Mouse (Mus musculus): ENCODE measurements around the gene Gmip. TPM values are rescaled to one million over a fixed set of nuclear protein-coding genes. Genes with fewer than 3 reads are reported as not detected.
A peak's percentile ranks its signal among the peaks of the same experiment; 100 is the strongest.

Gmip gene
- polyA plus RNA-seq, 1 experiment from 2014 or later, result 7.9 TPM

DNA sequence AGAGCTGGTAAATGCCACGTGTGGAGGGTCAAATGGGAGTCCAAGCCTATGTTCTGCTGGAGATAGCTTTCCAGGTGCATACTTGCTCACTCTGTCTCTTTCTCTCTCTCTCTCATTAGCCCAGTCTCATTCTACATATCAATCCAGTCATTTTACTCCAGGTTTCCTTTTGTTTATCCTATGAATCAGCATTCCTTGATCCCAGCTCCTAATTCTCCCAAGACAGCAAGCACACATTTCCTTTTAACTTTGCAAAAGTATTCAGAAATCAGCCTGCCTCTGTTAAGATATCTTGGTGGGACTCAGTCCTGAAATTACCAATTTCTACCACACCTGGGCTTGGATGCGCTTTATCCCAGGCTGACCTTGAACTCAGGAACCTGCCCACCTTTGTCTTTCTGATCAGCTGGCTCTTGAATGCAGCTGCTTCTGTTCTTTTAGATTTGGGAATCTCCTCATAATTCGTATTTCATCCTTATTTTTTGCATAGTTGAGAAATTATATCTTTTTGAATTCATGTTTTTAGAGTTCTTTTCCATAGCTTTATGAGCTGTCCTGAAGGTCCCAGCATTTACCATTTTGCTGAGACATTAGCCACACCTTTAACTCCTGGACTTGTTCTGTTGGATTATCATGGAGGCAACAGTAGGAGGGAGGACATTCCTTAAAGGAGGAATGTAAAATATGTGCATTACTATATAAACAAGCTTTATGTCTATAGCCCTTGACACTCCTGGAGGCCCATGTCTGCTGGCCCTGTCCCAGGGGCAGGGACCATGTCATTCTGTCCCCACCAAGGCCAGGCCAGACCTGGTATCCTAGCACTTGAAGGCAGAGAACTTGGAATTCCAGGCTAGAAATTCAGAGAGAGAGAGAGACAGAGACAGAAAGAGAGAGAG is 38.9 kb downstream of the Gmip start:
- peak overlapping the region; percentile 59 for H3K27ac ChIP-seq (ENCODE audit: low read length)
- peaks cover 2% of the 10 kb centered on the region for H3K4me1 ChIP-seq (replicated peaks; ENCODE audit: control insufficient read depth, insufficient read depth, low read length)
- 61% methylated on average over 3 of the region's 3 CpGs for WGBS
- no peak overlapping the region for H3K4me2 ChIP-seq (ENCODE audit: low read depth, low read length)
- H3K9me3 ChIP-seq (ENCODE audit: control insufficient read depth, low read length), result no peaks in the 10 kb centered on the region
- H3K36me3 ChIP-seq (ENCODE audit: control insufficient read depth, insufficient read depth, low read length), result no peaks in the 10 kb centered on the region
- no peak overlapping the region for H3K4me3 ChIP-seq (ENCODE audit: low read length)
- H3K9ac ChIP-seq (ENCODE audit: low read length), result no peak overlapping the region
- no peaks in the 10 kb centered on the region for H3K27me3 ChIP-seq (ENCODE audit: control insufficient read depth, insufficient read depth, low read depth, low read length)
- ATAC-seq (ENCODE audit: low read depth), result peak; percentile 60

DNA sequence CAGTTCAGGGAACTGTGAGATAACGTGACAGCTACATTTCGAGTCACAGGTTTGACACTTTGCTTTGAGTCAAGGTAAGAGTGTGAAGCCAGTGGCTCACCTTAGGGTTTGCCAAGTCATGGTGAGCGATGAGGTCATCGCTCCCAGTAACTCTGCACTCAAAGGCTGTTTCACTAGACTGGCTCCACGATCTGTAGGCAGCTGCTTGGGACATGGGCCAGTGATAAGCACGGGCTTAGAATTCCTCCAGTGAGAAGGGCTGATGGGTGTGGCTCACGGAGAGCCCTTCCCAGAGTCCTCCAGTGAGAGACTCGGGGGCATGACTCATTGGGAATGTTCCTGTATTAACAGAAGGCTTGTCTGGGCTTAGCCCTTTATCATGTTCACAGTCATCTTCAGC is 40.5 kb downstream of the Gmip start:
- ATAC-seq (ENCODE audit: low read depth), result peak; percentile 90
- WGBS, result 51% methylated on average over 8 of the region's 8 CpGs
- Histone ChIP-seq H3K9me3 (ENCODE audit: control insufficient read depth, low read length) (no peaks in the 10 kb centered on the region), H3K4me2 (ENCODE audit: low read depth, low read length) (no peak overlapping the region), H3K27ac (ENCODE audit: low read length) (0 out of 2 replicates have a peak overlapping the region, but pooled peaks have one; percentile 47), H3K9ac (ENCODE audit: low read length) (no peak overlapping the region), H3K4me1 (replicated peaks; ENCODE audit: control insufficient read depth, insufficient read depth, low read length) (peaks cover 2% of the 10 kb centered on the region), H3K36me3 (ENCODE audit: control insufficient read depth, insufficient read depth, low read length) (no peaks in the 10 kb centered on the region), H3K4me3 (ENCODE audit: low read length) (no peak overlapping the region), H3K27me3 (ENCODE audit: control insufficient read depth, insufficient read depth, low read depth, low read length) (no peaks in the 10 kb centered on the region)

DNA sequence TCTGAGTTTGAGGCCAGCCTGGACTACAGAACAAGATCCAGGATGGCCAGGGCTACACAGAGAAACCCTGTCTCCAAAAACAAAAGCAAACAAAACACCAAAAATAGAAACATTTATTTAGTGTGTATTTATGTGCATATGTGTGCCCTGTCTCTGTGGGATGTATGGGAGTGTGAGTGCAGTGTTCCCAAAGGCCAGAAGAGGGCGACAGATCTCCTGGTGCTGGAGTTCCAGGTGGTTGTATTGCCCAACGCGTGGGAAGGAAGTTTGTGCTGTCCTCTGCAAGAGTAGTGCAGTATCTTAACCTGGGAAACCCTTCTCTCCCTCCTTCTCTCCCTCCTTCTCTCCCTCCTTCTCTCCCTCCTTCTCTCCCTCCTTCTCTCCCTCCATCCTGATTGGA is 41.4 kb downstream of the Gmip start:
- ATAC-seq (ENCODE audit: low read depth), result no peak
- H3K4me3 ChIP-seq (ENCODE audit: low read length), result no peak overlapping the region
- H3K4me2 ChIP-seq (ENCODE audit: low read depth, low read length), result no peak overlapping the region
- WGBS, result 31% methylated on average over 3 of the region's 3 CpGs
- no peaks in the 10 kb centered on the region for H3K27me3 ChIP-seq (ENCODE audit: control insufficient read depth, insufficient read depth, low read depth, low read length)
- peaks cover 2% of the 10 kb centered on the region for H3K4me1 ChIP-seq (replicated peaks; ENCODE audit: control insufficient read depth, insufficient read depth, low read length)
- no peaks in the 10 kb centered on the region for H3K36me3 ChIP-seq (ENCODE audit: control insufficient read depth, insufficient read depth, low read length)
- no peaks in the 10 kb centered on the region for H3K9me3 ChIP-seq (ENCODE audit: control insufficient read depth, low read length)
- no peak overlapping the region for H3K27ac ChIP-seq (ENCODE audit: low read length)
- H3K9ac ChIP-seq (ENCODE audit: low read length), result no peak overlapping the region

DNA sequence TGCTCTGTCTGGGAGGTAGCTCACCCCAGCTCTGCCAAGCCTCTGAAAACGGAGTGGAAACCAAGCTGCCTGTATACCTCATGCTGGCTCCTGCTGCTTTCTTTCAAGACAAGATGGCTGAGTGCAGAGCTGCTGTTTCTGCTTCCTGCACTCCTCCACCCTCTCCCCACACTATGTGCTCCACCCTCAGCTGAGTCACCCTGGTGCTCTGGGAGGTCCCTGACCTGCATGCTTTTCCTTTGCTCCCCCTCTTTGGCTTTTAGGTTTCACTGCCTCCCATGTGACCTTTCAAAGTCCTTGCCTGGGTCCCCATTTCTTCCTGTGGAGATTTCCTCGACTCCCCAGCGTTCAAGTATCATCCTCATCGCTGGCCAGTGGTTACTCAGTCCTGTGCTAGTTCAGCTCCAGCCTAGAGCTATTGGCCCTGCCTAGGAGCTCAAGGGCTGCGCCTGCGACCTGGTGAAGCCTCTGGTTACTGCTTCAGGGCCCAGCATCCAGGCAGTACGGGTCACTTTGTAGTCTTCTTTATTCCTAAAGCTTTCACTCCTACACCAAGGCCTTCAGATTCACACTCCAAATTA is 42.5 kb downstream of the Gmip start:
- no peaks in the 10 kb centered on the region for H3K9me3 ChIP-seq (ENCODE audit: control insufficient read depth, low read length)
- no peak overlapping the region for H3K27ac ChIP-seq (ENCODE audit: low read length)
- 72% methylated on average over 7 of the region's 7 CpGs for WGBS
- peaks cover 2% of the 10 kb centered on the region for H3K4me1 ChIP-seq (replicated peaks; ENCODE audit: control insufficient read depth, insufficient read depth, low read length)
- no peak overlapping the region for H3K9ac ChIP-seq (ENCODE audit: low read length)
- H3K4me2 ChIP-seq (ENCODE audit: low read depth, low read length), result no peak overlapping the region
- H3K36me3 ChIP-seq (ENCODE audit: control insufficient read depth, insufficient read depth, low read length), result no peaks in the 10 kb centered on the region
- no peak overlapping the region for H3K4me3 ChIP-seq (ENCODE audit: low read length)
- no peaks in the 10 kb centered on the region for H3K27me3 ChIP-seq (ENCODE audit: control insufficient read depth, insufficient read depth, low read depth, low read length)
- no peak for ATAC-seq (ENCODE audit: low read depth)

DNA sequence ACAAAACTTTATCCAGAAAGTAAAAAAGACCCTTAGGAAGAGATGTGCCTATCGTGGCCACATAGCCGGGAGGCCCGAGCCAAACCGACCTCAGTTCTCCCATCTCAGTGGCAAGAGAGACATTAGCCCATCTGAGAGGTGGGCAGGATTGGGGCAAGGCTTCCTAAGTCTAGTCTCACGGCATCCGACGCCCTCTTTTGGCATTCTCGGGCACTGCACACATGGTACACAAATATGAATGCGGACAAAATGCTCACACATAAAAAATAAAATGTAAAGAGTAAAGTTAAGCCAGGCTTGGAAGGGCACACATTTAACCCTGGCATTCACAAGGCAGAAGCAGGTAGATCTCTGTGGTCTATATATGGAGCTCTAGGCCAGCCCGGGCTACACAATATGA is 45.4 kb downstream of the Gmip start:
- no peak for ATAC-seq (ENCODE audit: low read depth)
- no peaks in the 10 kb centered on the region for H3K27me3 ChIP-seq (ENCODE audit: control insufficient read depth, insufficient read depth, low read depth, low read length)
- no peak overlapping the region for H3K27ac ChIP-seq (ENCODE audit: low read length)
- H3K36me3 ChIP-seq (ENCODE audit: control insufficient read depth, insufficient read depth, low read length), result no peaks in the 10 kb centered on the region
- no peak overlapping the region for H3K4me2 ChIP-seq (ENCODE audit: low read depth, low read length)
- 92% methylated on average over 10 of the region's 10 CpGs for WGBS
- H3K9ac ChIP-seq (ENCODE audit: low read length), result no peak overlapping the region
- H3K4me1 ChIP-seq (replicated peaks; ENCODE audit: control insufficient read depth, insufficient read depth, low read length), result no peaks in the 10 kb centered on the region; the same call in 1 of the 2 replicates
- no peak overlapping the region for H3K4me3 ChIP-seq (ENCODE audit: low read length)
- H3K9me3 ChIP-seq (ENCODE audit: control insufficient read depth, low read length), result no peaks in the 10 kb centered on the region

DNA sequence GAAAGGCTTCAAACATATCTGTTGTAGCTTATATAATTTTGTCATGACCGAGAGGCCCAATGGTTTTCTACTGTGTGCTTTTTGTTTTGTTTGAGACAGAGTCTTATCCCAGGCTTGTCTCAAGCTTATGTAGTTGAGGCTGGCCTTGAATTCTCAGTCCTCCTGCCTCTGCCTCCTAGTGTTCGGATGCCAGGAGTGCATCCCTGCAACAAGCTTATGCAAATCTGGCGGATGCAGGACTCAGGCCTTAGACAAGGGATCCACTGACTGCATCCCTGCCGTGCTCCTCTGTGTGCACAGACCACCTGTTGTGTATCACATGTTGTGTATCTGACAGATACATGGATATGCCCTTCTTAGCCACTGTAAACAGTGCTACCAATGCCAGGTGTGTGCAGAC is 52.3 kb downstream of the Gmip start:
- no peak overlapping the region for H3K4me2 ChIP-seq (ENCODE audit: low read depth, low read length)
- WGBS, result 56% methylated on average over 4 of the region's 4 CpGs
- no peak overlapping the region for H3K4me3 ChIP-seq (ENCODE audit: low read length)
- H3K9me3 ChIP-seq (ENCODE audit: control insufficient read depth, low read length), result no peaks in the 10 kb centered on the region
- no peaks in the 10 kb centered on the region for H3K27me3 ChIP-seq (ENCODE audit: control insufficient read depth, insufficient read depth, low read depth, low read length)
- no peak for ATAC-seq (ENCODE audit: low read depth)
- no peak overlapping the region for H3K27ac ChIP-seq (ENCODE audit: low read length)
- no peaks in the 10 kb centered on the region for H3K4me1 ChIP-seq (replicated peaks; ENCODE audit: control insufficient read depth, insufficient read depth, low read length)
- no peaks in the 10 kb centered on the region for H3K36me3 ChIP-seq (ENCODE audit: control insufficient read depth, insufficient read depth, low read length)
- no peak overlapping the region for H3K9ac ChIP-seq (ENCODE audit: low read length)

DNA sequence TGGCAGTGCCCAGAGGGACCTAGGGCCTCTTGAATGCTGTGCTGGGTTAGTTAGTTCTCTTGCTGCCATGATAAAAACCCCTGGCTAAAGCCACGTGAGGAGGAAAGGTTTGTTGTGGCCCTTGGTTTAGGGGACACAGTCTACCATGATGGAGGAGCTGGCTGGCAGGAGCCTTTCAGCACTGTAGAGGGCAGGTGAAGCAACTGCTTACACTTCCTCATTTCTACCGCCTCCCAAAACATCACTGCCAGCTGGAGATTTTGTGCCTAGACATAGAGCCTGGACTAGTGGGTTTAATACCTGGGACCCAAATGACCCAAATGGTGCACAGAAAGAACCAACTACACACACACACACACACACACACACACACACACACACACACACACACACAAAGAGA is 52.8 kb downstream of the Gmip start:
- Histone ChIP-seq H3K9me3 (ENCODE audit: control insufficient read depth, low read length) (no peaks in the 10 kb centered on the region), H3K4me2 (ENCODE audit: low read depth, low read length) (no peak overlapping the region), H3K4me1 (replicated peaks; ENCODE audit: control insufficient read depth, insufficient read depth, low read length) (no peaks in the 10 kb centered on the region), H3K4me3 (ENCODE audit: low read length) (no peak overlapping the region), H3K9ac (ENCODE audit: low read length) (no peak overlapping the region), H3K36me3 (ENCODE audit: control insufficient read depth, insufficient read depth, low read length) (no peaks in the 10 kb centered on the region), H3K27ac (ENCODE audit: low read length) (no peak overlapping the region), H3K27me3 (ENCODE audit: control insufficient read depth, insufficient read depth, low read depth, low read length) (no peaks in the 10 kb centered on the region)
- no peak for ATAC-seq (ENCODE audit: low read depth)
- WGBS, result 72% methylated on average over 2 of the region's 2 CpGs

DNA sequence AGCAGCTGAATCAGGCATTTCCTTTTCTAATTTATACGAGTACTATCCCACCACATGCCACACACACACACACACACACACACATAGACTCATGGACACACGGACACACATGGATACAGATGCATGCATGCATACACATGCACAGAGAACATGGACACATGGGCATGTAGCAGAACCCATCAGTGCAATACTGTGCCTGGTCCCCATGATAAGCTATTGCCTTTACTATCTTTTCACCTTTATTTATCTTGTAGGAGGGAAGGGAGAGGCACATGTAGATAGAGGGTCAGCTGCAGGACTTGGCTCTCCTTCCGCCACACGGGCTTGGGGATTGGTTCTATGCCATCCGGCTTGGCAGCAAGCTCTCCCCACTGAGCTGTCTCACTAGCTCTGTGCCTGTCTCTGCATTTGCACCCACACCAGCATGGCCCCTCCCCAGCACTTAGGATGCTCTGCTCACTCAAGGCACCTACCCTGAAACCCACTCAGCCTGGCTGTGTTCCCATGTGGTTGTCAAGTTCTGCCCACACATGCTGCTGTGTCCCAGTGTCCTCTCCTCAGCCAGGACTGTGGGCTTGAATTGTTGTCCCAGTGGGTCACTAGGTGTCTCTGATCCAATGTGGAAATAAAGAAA is 55.0 kb downstream of the Gmip start:
- Histone ChIP-seq H3K4me2 (ENCODE audit: low read depth, low read length) (no peak overlapping the region), H3K9ac (ENCODE audit: low read length) (no peak overlapping the region), H3K4me1 (replicated peaks; ENCODE audit: control insufficient read depth, insufficient read depth, low read length) (no peaks in the 10 kb centered on the region), H3K9me3 (ENCODE audit: control insufficient read depth, low read length) (no peaks in the 10 kb centered on the region), H3K4me3 (ENCODE audit: low read length) (no peak overlapping the region), H3K27me3 (ENCODE audit: control insufficient read depth, insufficient read depth, low read depth, low read length) (no peaks in the 10 kb centered on the region), H3K36me3 (ENCODE audit: control insufficient read depth, insufficient read depth, low read length) (no peaks in the 10 kb centered on the region), H3K27ac (ENCODE audit: low read length) (no peak overlapping the region)
- ATAC-seq (ENCODE audit: low read depth), result no peak
- WGBS, result 78% methylated on average over 5 of the region's 5 CpGs

DNA sequence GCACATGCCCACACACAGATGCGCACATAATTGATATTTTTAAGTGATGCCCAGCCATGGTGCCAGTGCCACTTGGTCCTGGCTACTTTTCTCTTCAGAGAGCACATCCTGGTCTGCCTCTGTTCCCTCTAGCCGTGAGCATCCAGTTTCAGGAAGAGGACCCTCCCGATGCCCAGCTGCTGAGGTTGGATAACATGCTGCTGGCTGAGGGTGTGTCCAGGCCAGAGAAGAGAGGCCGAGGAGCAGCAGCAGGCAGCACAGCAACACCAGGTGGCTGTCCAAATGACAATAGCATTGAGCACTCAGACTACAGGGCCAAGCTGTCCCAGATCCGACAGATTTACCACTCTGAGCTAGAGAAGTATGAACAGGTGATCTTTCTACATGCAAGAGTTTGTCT is 55.7 kb downstream of the Gmip start:
- no peak for ATAC-seq (ENCODE audit: low read depth)
- Histone ChIP-seq H3K4me2 (ENCODE audit: low read depth, low read length) (no peak overlapping the region), H3K27ac (ENCODE audit: low read length) (no peak overlapping the region), H3K4me1 (replicated peaks; ENCODE audit: control insufficient read depth, insufficient read depth, low read length) (no peaks in the 10 kb centered on the region), H3K9me3 (ENCODE audit: control insufficient read depth, low read length) (no peaks in the 10 kb centered on the region), H3K36me3 (ENCODE audit: control insufficient read depth, insufficient read depth, low read length) (no peaks in the 10 kb centered on the region), H3K27me3 (ENCODE audit: control insufficient read depth, insufficient read depth, low read depth, low read length) (no peaks in the 10 kb centered on the region), H3K9ac (ENCODE audit: low read length) (no peak overlapping the region), H3K4me3 (ENCODE audit: low read length) (no peak overlapping the region)
- 65% methylated on average over 5 of the region's 5 CpGs for WGBS
